Mouse (Mus musculus): ENCODE data around the gene Serpinf1. TPM values are rescaled to one million over a fixed set of nuclear protein-coding genes. Genes with fewer than 3 reads are reported as not detected.

Gene Serpinf1
- polyA plus RNA-seq (2014; fragmentation: Illumina TruSeq; extraction: RNeasy Lipid Tissue Mini Kit (QIAGEN cat#74804); ENCODE audit: insufficient read depth, low read depth, low replicate concordance) = 48.5 TPM

GRCm38 (mm10) chr11:75422013-75422792, at the start of gene Serpinf1:
Serpinf1 (minus strand) TSS chr11:75422701.

GRCm38 (mm10) chr11:75460844-75461742, 38.6 kb upstream of the Serpinf1 start, which contains the start of gene Tlcd2:
Tlcd2 (plus strand) TSS chr11:75461715.

DNA sequence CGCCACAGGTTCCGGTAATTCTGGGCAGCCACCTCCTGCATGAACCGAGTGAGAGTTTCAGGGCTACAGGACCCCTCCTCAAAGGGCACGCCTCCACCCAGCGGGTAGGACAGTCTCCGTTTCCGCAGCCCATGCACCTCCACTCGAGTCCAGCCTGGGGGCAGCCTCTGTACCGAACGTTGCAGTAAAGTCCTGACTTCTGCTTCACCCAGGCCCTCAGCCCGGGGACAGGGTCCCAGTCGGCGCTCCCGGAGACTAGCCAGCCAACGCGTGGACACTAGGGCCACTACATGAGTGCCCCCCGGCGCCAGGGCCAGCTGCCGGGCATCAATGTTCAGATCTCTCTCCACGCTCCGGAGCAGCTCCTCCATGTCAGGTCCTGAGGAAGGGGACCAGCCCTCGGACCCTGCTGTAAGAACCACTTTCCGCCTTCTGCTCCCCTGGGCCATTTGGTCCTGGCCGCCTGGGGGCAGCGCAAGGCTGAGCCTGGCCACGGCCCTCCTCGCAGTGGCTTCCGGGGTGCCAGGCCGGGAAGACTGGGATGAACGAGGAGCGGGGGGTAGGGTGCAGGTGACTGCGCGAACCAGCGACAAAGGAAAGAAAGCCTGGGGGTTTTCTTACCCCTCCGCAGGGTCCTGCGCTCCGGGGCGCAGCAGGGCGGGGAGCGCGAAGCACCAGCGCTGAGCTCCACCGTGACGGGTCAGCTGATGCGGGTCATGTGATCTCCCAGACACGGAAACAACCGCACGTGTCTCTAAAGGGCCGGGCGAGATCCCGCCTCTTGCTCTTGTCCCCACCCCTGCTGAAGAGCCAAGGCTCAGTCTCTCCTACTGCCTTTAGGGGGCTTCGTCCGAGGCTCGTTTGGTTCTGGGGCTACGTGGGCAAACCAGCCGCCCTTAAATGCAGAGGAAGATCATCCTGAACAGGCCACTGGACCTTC, 31.8 kb upstream of the Serpinf1 start, which contains the start of gene Wdr81:
Gene Wdr81, minus strand, starts transcription at position 727 of the 940 bp plus-strand sequence.

DNA sequence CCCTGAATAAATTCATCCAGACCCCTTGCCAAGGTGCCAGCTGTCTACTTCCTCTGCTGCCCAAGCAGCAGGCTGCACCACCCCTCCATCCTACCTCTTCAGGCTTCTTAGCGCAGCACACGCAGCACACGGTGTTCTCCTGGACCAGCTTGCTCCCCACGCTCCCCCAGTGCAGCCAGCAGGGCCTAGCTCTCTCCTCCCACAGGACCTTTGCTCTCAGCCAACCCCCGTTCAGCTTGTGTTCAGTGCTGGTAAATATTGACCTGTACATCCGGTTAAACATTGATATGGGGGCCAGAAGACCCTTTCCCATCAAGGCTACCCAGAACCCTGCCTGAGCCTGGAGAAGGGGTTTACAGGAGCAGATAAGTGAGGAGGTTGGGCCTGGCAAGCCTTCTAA, 16.9 kb upstream of the Serpinf1 start, which contains the start of gene Serpinf2:
Gene Serpinf2, minus strand, starts transcription at position 229 of the 400 bp plus-strand sequence.

Other genes starting within 250 kb of the Serpinf1 start
- gene Ovca2, start 243.9 kb downstream of the Serpinf1 start, polyA plus RNA-seq (2014; fragmentation: Illumina TruSeq; extraction: RNeasy Lipid Tissue Mini Kit (QIAGEN cat#74804); ENCODE audit: insufficient read depth, low read depth, low replicate concordance) = 12.3 TPM
- 4.7 TPM for gene Dph1, start 231.5 kb downstream of the Serpinf1 start, polyA plus RNA-seq (2014; fragmentation: Illumina TruSeq; extraction: RNeasy Lipid Tissue Mini Kit (QIAGEN cat#74804); ENCODE audit: insufficient read depth, low read depth, low replicate concordance)
- gene Rtn4rl1, start 228.9 kb downstream of the Serpinf1 start, polyA plus RNA-seq (2014; fragmentation: Illumina TruSeq; extraction: RNeasy Lipid Tissue Mini Kit (QIAGEN cat#74804); ENCODE audit: insufficient read depth, low read depth, low replicate concordance) = 5.8 TPM
- 27.4 TPM for gene Rpa1, start 74.4 kb downstream of the Serpinf1 start, polyA plus RNA-seq (2014; fragmentation: Illumina TruSeq; extraction: RNeasy Lipid Tissue Mini Kit (QIAGEN cat#74804); ENCODE audit: insufficient read depth, low read depth, low replicate concordance)
- gene Smyd4, start 74.3 kb downstream of the Serpinf1 start, polyA plus RNA-seq (2014; fragmentation: Illumina TruSeq; extraction: RNeasy Lipid Tissue Mini Kit (QIAGEN cat#74804); ENCODE audit: insufficient read depth, low read depth, low replicate concordance) = 2.6 TPM
- gene Serpinf2, start 16.9 kb upstream of the Serpinf1 start, polyA plus RNA-seq (2014; fragmentation: Illumina TruSeq; extraction: RNeasy Lipid Tissue Mini Kit (QIAGEN cat#74804); ENCODE audit: insufficient read depth, low read depth, low replicate concordance) = 0.24 TPM
- gene Wdr81, start 32.0 kb upstream of the Serpinf1 start, polyA plus RNA-seq (2014; fragmentation: Illumina TruSeq; extraction: RNeasy Lipid Tissue Mini Kit (QIAGEN cat#74804); ENCODE audit: insufficient read depth, low read depth, low replicate concordance) = 9.8 TPM
- gene Tlcd2, start 39.0 kb upstream of the Serpinf1 start, polyA plus RNA-seq (2014; fragmentation: Illumina TruSeq; extraction: RNeasy Lipid Tissue Mini Kit (QIAGEN cat#74804); ENCODE audit: insufficient read depth, low read depth, low replicate concordance) = 5.9 TPM
- 25.0 TPM for gene Prpf8, start 64.1 kb upstream of the Serpinf1 start, polyA plus RNA-seq (2014; fragmentation: Illumina TruSeq; extraction: RNeasy Lipid Tissue Mini Kit (QIAGEN cat#74804); ENCODE audit: insufficient read depth, low read depth, low replicate concordance)
- gene Rilp, start 87.4 kb upstream of the Serpinf1 start, polyA plus RNA-seq (2014; fragmentation: Illumina TruSeq; extraction: RNeasy Lipid Tissue Mini Kit (QIAGEN cat#74804); ENCODE audit: insufficient read depth, low read depth, low replicate concordance) = 13.1 TPM
- 17.8 TPM for gene Scarf1, start 90.8 kb upstream of the Serpinf1 start, polyA plus RNA-seq (2014; fragmentation: Illumina TruSeq; extraction: RNeasy Lipid Tissue Mini Kit (QIAGEN cat#74804); ENCODE audit: insufficient read depth, low read depth, low replicate concordance)
- gene Slc43a2, start 109.0 kb upstream of the Serpinf1 start, polyA plus RNA-seq (2014; fragmentation: Illumina TruSeq; extraction: RNeasy Lipid Tissue Mini Kit (QIAGEN cat#74804); ENCODE audit: insufficient read depth, low read depth, low replicate concordance) = 20.6 TPM
- gene Pitpna, start 165.4 kb upstream of the Serpinf1 start, polyA plus RNA-seq (2014; fragmentation: Illumina TruSeq; extraction: RNeasy Lipid Tissue Mini Kit (QIAGEN cat#74804); ENCODE audit: insufficient read depth, low read depth, low replicate concordance) = 104 TPM
- 40.8 TPM for gene Inpp5k, start 208.3 kb upstream of the Serpinf1 start, polyA plus RNA-seq (2014; fragmentation: Illumina TruSeq; extraction: RNeasy Lipid Tissue Mini Kit (QIAGEN cat#74804); ENCODE audit: insufficient read depth, low read depth, low replicate concordance)
- gene Myo1c, start 227.8 kb upstream of the Serpinf1 start, polyA plus RNA-seq (2014; fragmentation: Illumina TruSeq; extraction: RNeasy Lipid Tissue Mini Kit (QIAGEN cat#74804); ENCODE audit: insufficient read depth, low read depth, low replicate concordance) = 87.1 TPM